17 mouse cellular contexts compared by ENCODE assay signal in the genomic region with DNA sequence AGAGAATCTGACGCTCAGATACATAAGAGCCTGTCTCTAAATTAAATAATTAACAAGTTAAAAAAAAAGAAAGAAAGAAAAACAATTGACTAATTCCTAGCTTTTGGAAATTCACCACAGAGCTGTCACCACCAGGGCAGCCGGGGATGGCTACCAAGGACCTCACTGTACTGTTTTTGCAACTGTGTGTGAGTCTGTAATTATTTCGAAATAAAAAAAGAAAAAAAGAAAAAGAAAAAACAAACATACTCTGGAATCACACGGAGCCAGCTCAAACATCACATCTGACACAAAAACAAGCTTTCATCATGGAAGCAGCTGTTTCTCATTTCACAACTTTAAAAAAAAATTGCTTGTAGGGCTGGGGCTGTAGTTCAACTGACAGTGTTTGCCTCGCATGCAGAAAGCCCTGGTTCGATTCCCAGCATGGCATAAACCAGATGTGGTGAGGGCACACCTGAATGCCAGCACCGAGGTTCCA.
A peak's percentile ranks its signal among the peaks of the same experiment; 100 is the strongest.
DNase-seq lines count a peak whose midpoint lies in the region; ATAC-seq and TF ChIP-seq lines count a peak whose summit lies in the region.
"Had no signal": no experiment of that assay in that cellular context is flagged by ENCODE, and none has a peak within 500 bp of the region (broad histone marks: within the 10 kb centered on the region; RNA-seq: fewer than 3 reads in every experiment).

No protein-coding gene starts in this region.

- peak; percentile 32 for DNase-seq in gastrocnemius, adult 2 months
- no peak for DNase-seq in gastrocnemius, postnatal 36 days
- DNase-seq in liver, postnatal 0 days: no peak
- no peak for DNase-seq in liver, embryonic 11.5 days (ENCODE audit: low spot score)
- peak; percentile 53 to 61 for DNase-seq in heart, postnatal 10 days
- DNase-seq in lung, postnatal 36 days: peak; percentile 35
- DNase-seq in c-Kit-positive CD71-positive TER-119-positive erythroid progenitor cells, embryonic 14.5 days (ENCODE audit: low spot score): no peak
- DNase-seq in ovary, postnatal 14 days (ENCODE audit: low spot score): no peak
- DNase-seq: embryo, embryonic 11 days; liver, embryonic 13.5 days; retina, postnatal 1 day had no signal

- no peak overlapping the region for H3K9ac ChIP-seq in liver, postnatal 0 days (replicated peaks)
- H3K9ac ChIP-seq in liver, embryonic 11.5 days (ENCODE audit: low read depth, low read length): no peak overlapping the region
- H3K9ac ChIP-seq: forebrain, embryonic 12.5 days; heart, embryonic 13.5 days; liver, embryonic 13.5 days; midbrain, embryonic 12.5 days had no signal

- H3K36me3 ChIP-seq in liver, postnatal 0 days (replicated peaks; ENCODE audit: insufficient read depth, low read length): no peaks in the 10 kb centered on the region
- H3K36me3 ChIP-seq in liver, embryonic 11.5 days (ENCODE audit: control insufficient read depth, insufficient read depth, low read length): no peaks in the 10 kb centered on the region
- H3K36me3 ChIP-seq: forebrain, embryonic 12.5 days; heart, embryonic 13.5 days; liver, embryonic 13.5 days; midbrain, embryonic 12.5 days had no signal

- TF ChIP-seq EP300 in liver, postnatal 0 days (IDR thresholded peaks at IDR 0.05; ENCODE audit: low read depth): no peak

- 54% methylated on average over 7 of the region's 7 CpGs for WGBS in liver, postnatal 0 days (ENCODE audit: insufficient replicate concordance)
- 69% methylated on average over 7 of the region's 7 CpGs for WGBS in liver, embryonic 11.5 days

- peak; percentile 82 for ATAC-seq in liver, postnatal 0 days
- no peak for ATAC-seq in liver, embryonic 11.5 days (replicated peaks; ENCODE audit: low FRiP score)
- ATAC-seq: CD4-positive, CD25-positive, alpha-beta regulatory T cell, adult 4 months; inflammation-experienced regulatory T-cells, adult 6 months had no signal

- TF ChIP-seq CTCF in gastrocnemius, adult 2 months (IDR thresholded peaks at IDR 0.05): no peak
- TF ChIP-seq CTCF in liver, postnatal 0 days (IDR thresholded peaks at IDR 0.05; ENCODE audit: low read depth): no peak

- H3K4me2 ChIP-seq in liver, postnatal 0 days (ENCODE audit: low read depth, low read length): no peak overlapping the region
- no peak overlapping the region for H3K4me2 ChIP-seq in liver, embryonic 11.5 days
- H3K4me2 ChIP-seq: forebrain, embryonic 12.5 days; heart, embryonic 13.5 days; liver, embryonic 13.5 days; midbrain, embryonic 12.5 days had no signal

- no peaks in the 10 kb centered on the region for H3K27me3 ChIP-seq in liver, postnatal 0 days (ENCODE audit: insufficient read depth, low read length)
- H3K27me3 ChIP-seq in liver, embryonic 11.5 days (replicated peaks; ENCODE audit: control insufficient read depth, insufficient read depth, low read length): no peaks in the 10 kb centered on the region
- H3K27me3 ChIP-seq: forebrain, embryonic 12.5 days; heart, embryonic 13.5 days; liver, embryonic 13.5 days had no signal

- H3K9me3 ChIP-seq in liver, postnatal 0 days (ENCODE audit: low read length): no peaks in the 10 kb centered on the region; the same call in 1 of the 2 replicates
- H3K9me3 ChIP-seq in liver, embryonic 11.5 days (ENCODE audit: control insufficient read depth, low read length): no peaks in the 10 kb centered on the region
- H3K9me3 ChIP-seq: forebrain, embryonic 12.5 days; heart, embryonic 13.5 days; liver, embryonic 13.5 days; midbrain, embryonic 12.5 days had no signal

- H3K4me1 ChIP-seq in liver, postnatal 0 days (ENCODE audit: insufficient read depth): no peaks in the 10 kb centered on the region
- no peaks in the 10 kb centered on the region for H3K4me1 ChIP-seq in liver, embryonic 11.5 days (replicated peaks; ENCODE audit: control insufficient read depth, insufficient read depth, low read length)
- H3K4me1 ChIP-seq: heart, embryonic 13.5 days; liver, embryonic 13.5 days had no signal

- H3K4me3 ChIP-seq in gastrocnemius, adult 2 months: no peak overlapping the region
- H3K4me3 ChIP-seq in liver, postnatal 0 days (ENCODE audit: low read depth, low read length): no peak overlapping the region
- no peak overlapping the region for H3K4me3 ChIP-seq in liver, embryonic 11.5 days (ENCODE audit: low read depth, low read length)
- H3K4me3 ChIP-seq: forebrain, embryonic 12.5 days; heart, embryonic 13.5 days; left cerebral cortex, adult 2 months; liver, embryonic 13.5 days; midbrain, embryonic 12.5 days had no signal

- intact Hi-C loops in gastrocnemius, adult 2 months (cut with DNase I): no loop called here
- intact Hi-C loops in gastrocnemius, postnatal 36 days (cut with DNase I): no loop called here
- intact Hi-C loops in heart, postnatal 10 days (cut with DNase I): no loop called here

- no peak overlapping the region for H3K27ac ChIP-seq in gastrocnemius, adult 2 months
- H3K27ac ChIP-seq in liver, postnatal 0 days (ENCODE audit: low read depth): peak overlapping the region; percentile 51; the same call in 1 of the 2 replicates
- no peak overlapping the region for H3K27ac ChIP-seq in liver, embryonic 11.5 days (ENCODE audit: low read depth, low read length)
- H3K27ac ChIP-seq: forebrain, embryonic 12.5 days; heart, embryonic 13.5 days; left cerebral cortex, adult 2 months; liver, embryonic 13.5 days; midbrain, embryonic 12.5 days had no signal

Comparison
In these comparisons a context has a peak if more than half of its experiments do, and no peak if none do; other contexts are left out.
1. DNase-seq: peak in gastrocnemius, adult 2 months (single experiment), heart, postnatal 10 days (2 of 2) and lung, postnatal 36 days (single experiment); none in gastrocnemius, postnatal 36 days (0 of 2), liver, postnatal 0 days (single experiment), liver, embryonic 11.5 days (single experiment), c-Kit-positive CD71-positive TER-119-positive erythroid progenitor cells, embryonic 14.5 days (single experiment) and ovary, postnatal 14 days (single experiment).